Mouse (Mus musculus): ENCODE results near the gene Begain. TPM values are rescaled to one million over a fixed set of nuclear protein-coding genes. Genes with fewer than 3 reads are reported as not detected.

Gene Begain
- polyA plus RNA-seq, 1 experiment from 2014 or later = 3.3 TPM

DNA sequence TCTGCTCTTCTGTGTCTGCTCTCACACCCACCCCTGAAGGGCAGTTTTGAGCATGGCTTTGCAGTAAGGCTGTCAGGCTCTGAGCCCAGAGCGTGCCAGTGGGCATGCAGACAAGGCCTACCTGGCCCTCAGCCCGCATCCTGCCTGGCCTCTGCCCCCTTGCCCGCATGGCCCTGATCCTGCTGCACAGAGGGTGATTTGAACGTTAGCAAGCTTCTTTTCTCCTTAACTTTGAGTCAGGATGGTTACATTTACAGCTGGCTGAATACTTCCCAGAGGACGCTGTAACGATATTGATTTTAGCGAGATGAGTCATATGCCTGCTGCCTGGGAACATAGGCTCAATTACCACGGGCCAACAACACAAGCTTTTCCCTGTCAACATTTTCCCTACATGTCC lies 83.5 kb downstream of the Begain start:
- ATAC-seq (ENCODE audit: insufficient number of reproducible peaks, low FRiP score, low TSS enrichment, low read depth) (no peak), DNase-seq (ENCODE audit: low spot score) (no peak)
- Histone ChIP-seq H3K4me2 (ENCODE audit: low read depth, severe bottlenecking) (no peak overlapping the region), H3K4me3 (ENCODE audit: low read depth, low read length) (no peak overlapping the region), H3K4me1 (ENCODE audit: control insufficient read depth, insufficient read depth, low read length) (peaks cover 6% of the 10 kb centered on the region; the same call in 1 of the 2 replicates), H3K27ac (replicated peaks; ENCODE audit: low read depth, low read length) (no peak overlapping the region), H3K9ac (ENCODE audit: low read length) (no peak overlapping the region), H3K9me3 (ENCODE audit: control insufficient read depth, low read length) (no peaks in the 10 kb centered on the region), H3K27me3 (ENCODE audit: control insufficient read depth, insufficient read depth, low read length) (no peaks in the 10 kb centered on the region), H3K36me3 (ENCODE audit: control insufficient read depth, insufficient read depth, low read length) (no peaks in the 10 kb centered on the region)
- WGBS = 75% methylated on average over 8 of the region's 8 CpGs

DNA sequence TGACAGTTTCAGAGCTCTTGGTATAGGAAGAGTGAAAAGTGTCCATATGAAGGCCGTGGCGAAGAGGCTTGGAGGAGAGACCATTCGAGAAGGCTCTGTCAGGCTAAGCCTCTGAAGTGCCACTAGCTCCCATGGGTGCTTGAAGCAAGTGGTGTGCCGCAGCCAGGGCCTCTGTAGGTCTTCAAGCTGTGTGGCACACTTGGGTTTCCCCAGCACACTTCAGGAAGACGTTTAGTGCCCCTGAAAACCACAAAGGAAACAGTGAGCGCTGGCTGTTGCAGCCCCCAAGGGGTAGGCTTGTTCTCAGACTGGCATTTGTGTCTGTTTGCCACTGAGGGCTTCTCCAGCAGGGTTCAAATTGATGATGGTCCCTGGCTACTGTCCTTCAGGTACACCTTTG lies 84.5 kb downstream of the Begain start:
- DNase-seq (ENCODE audit: low spot score) = no peak
- WGBS = 86% methylated on average over 6 of the region's 6 CpGs
- H3K27ac ChIP-seq (replicated peaks; ENCODE audit: low read depth, low read length) = no peak overlapping the region

DNA sequence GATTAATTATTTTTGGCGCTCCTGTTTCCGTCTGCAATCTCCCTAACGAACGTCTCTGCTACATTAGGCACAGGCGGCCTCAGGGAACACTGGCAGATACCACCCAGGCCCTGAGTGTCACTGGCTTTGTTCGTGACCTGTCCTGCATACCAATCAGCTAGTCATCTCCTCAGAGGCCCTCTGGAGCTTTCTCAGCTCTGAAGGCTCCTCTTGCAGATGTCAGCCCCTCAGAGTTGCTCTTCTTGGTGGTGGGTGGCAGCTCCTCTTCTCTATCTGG lies 85.4 kb downstream of the Begain start:
- ATAC-seq (ENCODE audit: insufficient number of reproducible peaks, low FRiP score, low TSS enrichment, low read depth) = no peak
- H3K4me1 ChIP-seq (ENCODE audit: control insufficient read depth, insufficient read depth, low read length) = peaks cover 6% of the 10 kb centered on the region; the same call in 1 of the 2 replicates
- no peak for DNase-seq (ENCODE audit: low spot score)
- H3K27me3 ChIP-seq (ENCODE audit: control insufficient read depth, insufficient read depth, low read length) = no peaks in the 10 kb centered on the region
- H3K4me3 ChIP-seq (ENCODE audit: low read depth, low read length) = no peak overlapping the region
- no peak overlapping the region for H3K4me2 ChIP-seq (ENCODE audit: low read depth, severe bottlenecking)
- H3K9me3 ChIP-seq (ENCODE audit: control insufficient read depth, low read length) = no peaks in the 10 kb centered on the region
- no peaks in the 10 kb centered on the region for H3K36me3 ChIP-seq (ENCODE audit: control insufficient read depth, insufficient read depth, low read length)
- WGBS = 47% methylated on average over 6 of the region's 6 CpGs
- H3K9ac ChIP-seq (ENCODE audit: low read length) = no peak overlapping the region; the same call in 1 of the 2 replicates
- no peak overlapping the region for H3K27ac ChIP-seq (replicated peaks; ENCODE audit: low read depth, low read length)

More for the DNA sequence above, 84.5 kb downstream of the Begain start:
- Histone ChIP-seq H3K4me2 (ENCODE audit: low read depth, severe bottlenecking) (no peak overlapping the region), H3K9me3 (ENCODE audit: control insufficient read depth, low read length) (no peaks in the 10 kb centered on the region), H3K27me3 (ENCODE audit: control insufficient read depth, insufficient read depth, low read length) (no peaks in the 10 kb centered on the region), H3K4me1 (ENCODE audit: control insufficient read depth, insufficient read depth, low read length) (peaks cover 6% of the 10 kb centered on the region; the same call in 1 of the 2 replicates), H3K4me3 (ENCODE audit: low read depth, low read length) (no peak overlapping the region), H3K36me3 (ENCODE audit: control insufficient read depth, insufficient read depth, low read length) (no peaks in the 10 kb centered on the region), H3K9ac (ENCODE audit: low read length) (no peak overlapping the region)
- no peak for ATAC-seq (ENCODE audit: insufficient number of reproducible peaks, low FRiP score, low TSS enrichment, low read depth)

Other genes with a start within 250 kb of the Begain start
- 10.9 and 11.7 TPM in 2 replicates for gene Slc25a29, start 232.3 kb downstream of the Begain start, polyA plus RNA-seq (2014; fragmentation: Nextera tagmentation; extraction: Ambion mirVana)
- 12.6 and 18.2 TPM in 2 replicates for gene Slc25a47, start 232.2 kb downstream of the Begain start, polyA plus RNA-seq (2014; fragmentation: Nextera tagmentation; extraction: Ambion mirVana)
- 4.9 and 7.0 TPM in 2 replicates for gene Wdr25, start 174.6 kb downstream of the Begain start, polyA plus RNA-seq (2014; fragmentation: Nextera tagmentation; extraction: Ambion mirVana)
- 117 and 123 TPM in 2 replicates for gene Wars, start 174.0 kb downstream of the Begain start, polyA plus RNA-seq (2014; fragmentation: Nextera tagmentation; extraction: Ambion mirVana)